Mouse (Mus musculus) intestine, embryonic 14.5 days (tissue): Measurements from ENCODE around the gene Nudt22. TPM values are rescaled to one million over a fixed set of nuclear protein-coding genes. Genes with fewer than 3 reads are reported as not detected.

Experiments
- ATAC-seq: fragments of 200-750 bp; cut with Nextera tagmentation; replicated peaks from 2 replicates; pipeline ENCODE4 v1.8.0; 2017; ENCODE audit warnings: low read depth, moderate number of reproducible peaks, moderate TSS enrichment, moderate library complexity; ENCODE audit not compliant: low FRiP score, low TSS enrichment
- DNase-seq: peaks from one replicate; pipeline ENCODE4 v3.0.0-alpha.2; 2018; ENCODE audit warnings: low spot score
- H3K27ac ChIP-seq: fragments of 300-500 bp; sonication (generic); 2 replicates; pipeline ENCODE4 v1.5.1; 2014; ENCODE audit warnings: low read depth, mild to moderate bottlenecking, control low read depth
- H3K27me3 ChIP-seq: fragments of 300-500 bp; sonication (generic); replicated peaks from 2 replicates; pipeline ENCODE4 v1.6.1; 2014; ENCODE audit warnings: low read length, control low read depth; ENCODE audit not compliant: control insufficient read depth, insufficient read depth
- H3K36me3 ChIP-seq: fragments of 300-500 bp; sonication (generic); 2 replicates; pipeline ENCODE4 v1.6.1; 2014; ENCODE audit warnings: low read length, control low read depth; ENCODE audit not compliant: control insufficient read depth, insufficient read depth
- H3K4me1 ChIP-seq: fragments of 300-500 bp; sonication (generic); replicated peaks from 2 replicates; pipeline ENCODE4 v1.6.1; 2014; ENCODE audit warnings: low read length, control low read depth, mixed read lengths; ENCODE audit not compliant: control insufficient read depth, insufficient read depth
- H3K4me2 ChIP-seq: fragments of 300-500 bp; sonication (generic); 2 replicates; pipeline ENCODE4 v1.6.1; 2014; ENCODE audit warnings: low read length
- H3K4me3 ChIP-seq: fragments of 300-500 bp; sonication (generic); 2 replicates; pipeline ENCODE4 v1.5.1; 2014; ENCODE audit warnings: low read depth, low read length, control low read depth, mixed read lengths
- H3K9ac ChIP-seq: fragments of 300-500 bp; sonication (generic); 2 replicates; pipeline ENCODE4 v1.6.1; 2014; ENCODE audit warnings: mild to moderate bottlenecking, low read length
- H3K9me3 ChIP-seq: fragments of 300-500 bp; sonication (generic); 2 replicates; pipeline ENCODE4 v1.6.1; 2016; ENCODE audit warnings: low read length, control low read depth; ENCODE audit not compliant: control insufficient read depth
- WGBS: fragments of 180-500 bp; shearing (Covaris S2); extraction: QIAGEN DNeasy Blood & Tissue Kit; methylation state at CpG from one replicate; pipeline ENCODE4 v1.1.7; 2014; 5-methylcytosine and 5-hydroxymethylcytosine counted together
- polyA plus RNA-seq: library from polyadenylated mRNA; unstranded; fragments of >200 nt; fragmentation: Nextera tagmentation; extraction: Ambion mirVana; gene quantifications from 2 replicates; pipeline ENCODE4 v1.2.1, GENCODE M21; 2014

The Nudt22 gene
- polyA plus RNA-seq, 1 experiment from 2014 or later = 14.6 TPM

DNA sequence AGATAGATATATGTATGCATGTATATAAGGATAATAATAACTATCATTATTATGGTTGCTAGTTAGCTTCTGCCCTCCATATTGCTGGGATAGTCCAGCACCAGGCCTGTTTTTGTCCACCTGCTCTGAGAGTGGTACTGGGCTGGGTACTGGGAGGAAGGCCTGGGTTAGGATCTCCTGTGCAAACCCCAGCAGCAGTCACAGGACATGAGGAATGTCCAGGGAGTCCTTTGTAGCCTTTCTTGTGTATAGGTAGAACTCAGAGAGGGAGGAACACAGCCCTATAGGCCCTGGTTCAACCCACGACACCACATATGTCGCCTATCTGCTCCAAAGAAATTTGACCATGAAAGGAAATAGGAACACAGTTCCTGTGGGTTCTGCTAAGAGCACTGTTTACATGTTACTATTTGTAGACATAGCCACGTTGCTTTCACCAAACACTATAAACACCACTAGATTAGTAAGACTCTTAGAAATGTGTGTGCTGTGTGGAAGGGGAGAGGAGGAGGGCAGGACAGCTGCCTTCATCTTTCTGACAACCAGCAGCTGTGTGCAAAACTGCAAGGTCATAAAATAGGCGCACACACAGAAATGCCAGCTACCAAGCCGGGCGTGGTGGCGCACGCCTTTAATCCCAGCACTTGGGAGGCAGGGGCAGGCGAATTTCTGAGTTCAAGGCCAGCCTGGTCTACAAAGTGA, 11.1 kb upstream of the Nudt22 start:
- H3K27ac ChIP-seq = peak overlapping the region; percentile 47; the same call in 1 of the 2 replicates
- DNase-seq = no peak
- WGBS = 69% methylated on average over 9 of the region's 9 CpGs

GRCm38 (mm10) chr19:6999360-7000063, 3.6 kb upstream of the Nudt22 start:
- H3K9me3 ChIP-seq = 0 out of 2 replicates have a peak, but pooled peaks cover 4% of the 10 kb centered on the region
- H3K36me3 ChIP-seq = peaks cover 17% of the 10 kb centered on the region; the same call in 1 of the 2 replicates
- H3K4me2 ChIP-seq = no peak overlapping the region
- H3K27me3 ChIP-seq = no peaks in the 10 kb centered on the region
- peaks cover 12% of the 10 kb centered on the region for H3K4me1 ChIP-seq
- no peak overlapping the region for H3K27ac ChIP-seq
- no peak for ATAC-seq
- H3K4me3 ChIP-seq = no peak overlapping the region
- DNase-seq = no peak
- 89% methylated on average over 19 of the region's 19 CpGs for WGBS
- no peak overlapping the region for H3K9ac ChIP-seq

More for the DNA sequence above, 11.1 kb upstream of the Nudt22 start:
- H3K4me2 ChIP-seq = no peak overlapping the region
- ATAC-seq = no peak
- H3K9me3 ChIP-seq = no peaks in the 10 kb centered on the region
- H3K4me1 ChIP-seq = 0 out of 2 replicates have a peak, but pooled peaks cover 6% of the 10 kb centered on the region
- H3K27me3 ChIP-seq = no peaks in the 10 kb centered on the region
- no peak overlapping the region for H3K9ac ChIP-seq
- H3K4me3 ChIP-seq = no peak overlapping the region
- H3K36me3 ChIP-seq = no peaks in the 10 kb centered on the region

- DNase-seq (no peak), ATAC-seq (no peak)
- H3K4me3 ChIP-seq = no peak overlapping the region
- H3K36me3 ChIP-seq = peaks cover 17% of the 10 kb centered on the region; the same call in 1 of the 2 replicates
- H3K27ac ChIP-seq = no peak overlapping the region
- WGBS = 86% methylated on average over 9 of the region's 9 CpGs
- H3K4me1 ChIP-seq = peaks cover 12% of the 10 kb centered on the region
- H3K27me3 ChIP-seq = no peaks in the 10 kb centered on the region
- no peak overlapping the region for H3K9ac ChIP-seq
- 0 out of 2 replicates have a peak, but pooled peaks cover 4% of the 10 kb centered on the region for H3K9me3 ChIP-seq
- H3K4me2 ChIP-seq = no peak overlapping the region
Observed at GRCm38 (mm10) chr19:6997721-6998290, 1.9 kb upstream of the Nudt22 start.

DNA sequence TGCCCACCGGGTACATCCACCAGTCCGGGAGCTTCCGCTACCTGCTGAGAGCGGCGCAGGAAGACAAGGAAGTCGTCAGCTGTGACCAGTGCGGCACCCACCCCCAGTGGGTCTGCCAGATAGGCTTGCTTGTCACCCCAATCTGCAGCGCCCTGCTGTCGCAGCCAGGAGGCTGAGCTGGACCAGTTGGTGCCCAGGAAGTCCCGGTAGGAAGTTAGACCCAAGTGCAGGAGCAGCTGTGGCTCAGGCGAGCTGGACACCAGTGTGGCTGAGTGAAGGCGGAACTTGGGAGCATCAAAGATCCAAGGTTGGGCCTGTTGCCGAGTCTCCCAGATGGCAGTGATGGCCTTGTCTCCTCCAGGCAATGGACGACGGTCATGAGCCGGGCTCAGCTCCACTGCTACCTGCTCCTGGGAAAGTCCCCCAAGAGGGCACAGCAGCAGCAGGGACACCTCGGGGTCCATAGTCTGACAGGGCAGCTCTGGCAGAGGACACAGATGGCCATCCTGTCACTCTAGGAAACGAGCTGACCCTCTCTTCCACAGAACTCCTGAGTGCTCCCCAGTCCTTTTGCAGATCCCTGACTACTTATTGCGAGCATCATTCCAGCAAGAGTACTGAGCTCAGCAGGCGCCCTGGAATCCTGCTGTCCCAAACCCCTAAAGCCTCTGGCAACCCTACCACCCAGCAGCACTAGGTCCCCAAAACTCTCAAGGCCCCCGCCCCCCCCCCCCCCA, 494 bp downstream of the Nudt22 start:
- Histone ChIP-seq H3K4me3 (peak overlapping the region; percentile 58), H3K36me3 (peaks cover 17% of the 10 kb centered on the region; the same call in 1 of the 2 replicates), H3K27me3 (no peaks in the 10 kb centered on the region), H3K4me2 (peak overlapping the region; percentile 89), H3K27ac (no peak overlapping the region), H3K4me1 (peaks cover 17% of the 10 kb centered on the region), H3K9ac (peak overlapping the region; percentile 39), H3K9me3 (0 out of 2 replicates have a peak, but pooled peaks cover 4% of the 10 kb centered on the region)
- ATAC-seq (no peak), DNase-seq (peak; percentile 57)
- 52% methylated on average over 20 of the region's 21 CpGs for WGBS

GRCm38 (mm10) chr19:6994489-6994888, 1.4 kb downstream of the Nudt22 start:
- H3K4me2 ChIP-seq = no peak overlapping the region
- H3K27me3 ChIP-seq = no peaks in the 10 kb centered on the region
- ATAC-seq (no peak), DNase-seq (no peak)
- WGBS = 86% methylated on average over 8 of the region's 8 CpGs
- no peak overlapping the region for H3K4me3 ChIP-seq
- 0 out of 2 replicates have a peak, but pooled peaks cover under 1% of the 10 kb centered on the region for H3K9me3 ChIP-seq
- peaks cover 17% of the 10 kb centered on the region for H3K4me1 ChIP-seq
- H3K9ac ChIP-seq = no peak overlapping the region
- H3K36me3 ChIP-seq = peaks cover 11% of the 10 kb centered on the region; the same call in 1 of the 2 replicates
- no peak overlapping the region for H3K27ac ChIP-seq

DNA sequence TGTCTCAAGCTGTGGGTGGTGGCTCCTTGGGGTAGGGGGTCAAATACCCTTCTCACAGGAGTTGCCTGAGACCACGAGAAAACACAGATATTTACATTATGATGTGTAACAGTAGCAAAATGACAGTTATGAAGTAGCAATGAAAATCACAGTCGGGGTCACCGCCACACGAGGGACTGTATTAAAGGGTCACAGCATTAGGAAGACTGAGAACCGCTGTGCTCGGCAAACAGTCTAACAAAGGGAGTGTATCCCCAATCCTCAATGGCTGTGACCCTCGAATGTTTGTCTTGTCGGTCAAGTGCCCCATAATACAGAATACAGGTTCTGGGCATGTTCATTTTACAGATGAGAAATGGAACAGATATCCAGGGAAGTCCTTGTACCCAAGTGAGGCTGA, 1.9 kb downstream of the Nudt22 start:
- Histone ChIP-seq H3K36me3 (peaks cover 7% of the 10 kb centered on the region; the same call in 1 of the 2 replicates), H3K4me1 (peaks cover 17% of the 10 kb centered on the region), H3K4me3 (no peak overlapping the region), H3K27me3 (no peaks in the 10 kb centered on the region), H3K9ac (no peak overlapping the region), H3K4me2 (no peak overlapping the region), H3K9me3 (no peaks in the 10 kb centered on the region), H3K27ac (no peak overlapping the region)
- 85% methylated on average over 8 of the region's 8 CpGs for WGBS
- DNase-seq (no peak), ATAC-seq (no peak)

DNA sequence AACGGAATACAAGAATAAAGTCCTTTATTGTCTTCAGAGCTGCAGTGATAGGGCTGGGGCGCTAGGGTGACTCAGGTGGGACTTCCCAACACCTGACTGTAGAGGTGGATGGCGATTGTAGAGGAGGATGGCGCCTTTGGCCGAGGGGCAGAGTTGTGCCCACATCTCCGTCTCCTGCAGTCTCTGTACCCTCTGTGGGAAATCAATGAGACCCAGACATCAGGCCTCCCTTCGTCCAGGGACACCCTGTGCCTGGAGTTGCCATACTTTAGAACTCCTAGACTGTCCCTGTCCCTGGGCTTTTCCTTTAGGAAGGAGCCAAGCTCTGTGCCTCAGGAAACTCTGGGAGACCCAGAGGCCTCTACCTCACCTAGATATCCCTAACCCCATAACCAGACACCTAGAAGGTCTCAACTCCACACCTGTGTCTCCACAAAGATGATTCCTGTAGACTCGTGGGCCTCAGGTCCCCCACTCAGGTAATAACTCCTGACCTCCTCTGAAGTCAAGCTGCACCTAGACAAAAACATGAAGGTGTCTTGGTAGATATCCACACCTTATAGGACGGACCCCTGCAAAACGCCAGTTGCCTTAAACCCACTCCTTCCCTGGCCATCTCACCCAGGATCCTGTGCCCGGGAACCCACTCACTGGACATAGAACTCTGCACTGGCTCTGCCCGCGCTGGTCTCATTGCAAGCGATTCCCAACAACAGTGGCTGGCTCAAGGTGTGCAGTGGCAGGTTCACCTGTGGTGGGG, 2.7 kb downstream of the Nudt22 start:
- no peak for ATAC-seq
- H3K27me3 ChIP-seq = no peaks in the 10 kb centered on the region
- WGBS = 62% methylated on average over 14 of the region's 14 CpGs
- H3K36me3 ChIP-seq = peaks cover 3% of the 10 kb centered on the region; the same call in 1 of the 2 replicates
- H3K9ac ChIP-seq = peak overlapping the region; percentile 29
- H3K27ac ChIP-seq = no peak overlapping the region
- H3K4me2 ChIP-seq = peak overlapping the region; percentile 74
- no peaks in the 10 kb centered on the region for H3K9me3 ChIP-seq
- DNase-seq = no peak
- peaks cover 18% of the 10 kb centered on the region for H3K4me1 ChIP-seq
- H3K4me3 ChIP-seq = peak overlapping the region; percentile 46
